Mouse (Mus musculus): Measurements from ENCODE around the gene Spred1.

Spred1 gene

GRCm38 (mm10) chr2:117190915-117191314 is 69.7 kb downstream of the Spred1 start:
- no peak for DNase-seq (ENCODE audit: low spot score)

- no peak for DNase-seq (ENCODE audit: low spot score)
Measured at GRCm38 (mm10) chr2:117194309-117194708, 73.1 kb downstream of the Spred1 start.

GRCm38 (mm10) chr2:117195151-117195550 is 74.0 kb downstream of the Spred1 start:
- DNase-seq (ENCODE audit: low spot score) = no peak

- DNase-seq (ENCODE audit: low spot score) = no peak
Measured at GRCm38 (mm10) chr2:117195578-117195977, 74.4 kb downstream of the Spred1 start.

- no peak for DNase-seq (ENCODE audit: low spot score)
Measured at GRCm38 (mm10) chr2:117200869-117201338, 79.7 kb downstream of the Spred1 start.

- DNase-seq (ENCODE audit: low spot score) = no peak
Measured at GRCm38 (mm10) chr2:117203350-117203749, 82.2 kb downstream of the Spred1 start.

GRCm38 (mm10) chr2:117204534-117204933 is 83.4 kb downstream of the Spred1 start:
- DNase-seq (ENCODE audit: low spot score) = no peak

GRCm38 (mm10) chr2:117205066-117205465 is 83.9 kb downstream of the Spred1 start:
- DNase-seq (ENCODE audit: low spot score) = no peak

- no peak for DNase-seq (ENCODE audit: low spot score)
Measured at GRCm38 (mm10) chr2:117210416-117211085, 89.4 kb downstream of the Spred1 start.

GRCm38 (mm10) chr2:117216152-117216551 is 95.0 kb downstream of the Spred1 start:
- DNase-seq (ENCODE audit: low spot score) = no peak

- no peak for DNase-seq (ENCODE audit: low spot score)
Measured at GRCm38 (mm10) chr2:117217695-117218216, 96.6 kb downstream of the Spred1 start.

- no peak for DNase-seq (ENCODE audit: low spot score)
Measured at GRCm38 (mm10) chr2:117219536-117219935, 98.4 kb downstream of the Spred1 start.

GRCm38 (mm10) chr2:117222651-117223050 is 101.5 kb downstream of the Spred1 start:
- no peak for DNase-seq (ENCODE audit: low spot score)

GRCm38 (mm10) chr2:117228601-117229125 is 107.5 kb downstream of the Spred1 start:
- no peak for DNase-seq (ENCODE audit: low spot score)

- DNase-seq (ENCODE audit: low spot score) = no peak
Measured at GRCm38 (mm10) chr2:117230261-117230660, 109.1 kb downstream of the Spred1 start.

- peak; percentile 47 for DNase-seq (ENCODE audit: low spot score)
Measured at GRCm38 (mm10) chr2:117231257-117231656, 110.1 kb downstream of the Spred1 start.

Data from c-Kit-positive CD71-positive TER-119-positive erythroid progenitor cells, embryonic 14.5 days (primary cell).